Mouse (Mus musculus) gastrocnemius, postnatal 25 days (tissue): ENCODE measurements at regions not wholly inside any gene's neighbourhood (a gene's known extent, or its start where the extent isn't known, plus 50 kb on each side); places are given as distances from the start of the nearest gene placed in this dataset.
"Not testable (repeated sequence)": the region's sequence is repeated elsewhere in the genome, so short reads cannot be mapped to it uniquely, and the experiment has no call there.

Experiments used
- DNase-seq: peaks from one replicate; pipeline ENCODE4 v3.0.0; 2022

DNA sequence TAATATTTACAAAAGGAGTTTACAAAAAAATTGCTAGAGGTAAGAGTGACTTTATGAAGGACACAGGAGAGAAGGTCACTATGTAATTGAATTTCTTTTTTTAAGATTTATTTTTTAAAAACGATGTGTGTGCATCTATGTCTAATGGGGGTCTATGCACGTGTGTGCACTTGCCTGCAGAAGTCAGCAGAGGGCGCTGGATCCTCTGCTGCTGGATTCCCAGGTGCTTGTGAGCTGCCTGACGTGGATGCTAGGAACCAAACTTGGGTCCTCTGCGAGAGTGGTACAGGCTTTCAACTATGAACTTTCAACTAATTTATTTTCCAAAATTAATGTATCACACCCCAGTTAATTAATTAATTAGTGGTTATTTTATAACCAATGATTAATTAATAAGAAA, 85.0 kb downstream of the Glrx3 start:
- DNase-seq, result no peak

DNA sequence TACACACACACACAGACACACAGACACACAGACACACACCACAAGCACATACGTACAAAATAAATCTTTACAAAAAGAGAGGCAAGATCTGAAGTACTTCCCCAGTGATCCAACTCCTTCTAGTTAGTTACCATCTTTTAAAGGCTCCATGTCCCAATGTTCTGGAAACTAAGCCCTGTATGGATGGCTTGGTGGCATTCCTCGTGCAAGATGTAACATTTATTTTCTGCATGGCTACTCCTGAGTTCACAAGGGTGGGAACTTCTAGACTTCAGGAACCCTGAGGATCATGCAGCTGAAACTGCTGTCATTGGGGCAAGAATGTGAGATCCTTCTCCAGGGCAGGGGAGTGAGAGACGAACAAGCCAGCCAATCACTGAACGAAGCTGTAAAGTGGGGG, 96.1 kb downstream of the Glrx3 start:
- DNase-seq, result no peak

DNA sequence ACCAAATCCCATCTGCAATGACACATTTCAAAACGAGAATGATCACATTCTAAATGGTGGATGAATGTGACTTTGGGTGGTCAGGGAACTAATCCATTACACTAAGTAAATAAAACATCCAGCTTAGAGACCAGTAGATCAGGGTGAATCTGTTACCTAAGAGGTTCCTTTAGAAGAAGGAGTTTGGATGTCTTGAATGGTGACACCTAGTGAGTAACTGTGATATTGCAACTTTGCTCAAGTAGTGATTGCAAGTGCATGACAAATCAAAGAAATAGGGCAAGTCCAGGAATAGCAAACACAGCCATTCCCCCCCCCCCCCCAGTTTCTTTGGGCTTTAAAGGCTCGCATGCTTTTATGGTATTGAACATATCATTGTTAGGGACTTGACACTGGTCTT, 112.6 kb downstream of the Glrx3 start:
- no peak for DNase-seq

DNA sequence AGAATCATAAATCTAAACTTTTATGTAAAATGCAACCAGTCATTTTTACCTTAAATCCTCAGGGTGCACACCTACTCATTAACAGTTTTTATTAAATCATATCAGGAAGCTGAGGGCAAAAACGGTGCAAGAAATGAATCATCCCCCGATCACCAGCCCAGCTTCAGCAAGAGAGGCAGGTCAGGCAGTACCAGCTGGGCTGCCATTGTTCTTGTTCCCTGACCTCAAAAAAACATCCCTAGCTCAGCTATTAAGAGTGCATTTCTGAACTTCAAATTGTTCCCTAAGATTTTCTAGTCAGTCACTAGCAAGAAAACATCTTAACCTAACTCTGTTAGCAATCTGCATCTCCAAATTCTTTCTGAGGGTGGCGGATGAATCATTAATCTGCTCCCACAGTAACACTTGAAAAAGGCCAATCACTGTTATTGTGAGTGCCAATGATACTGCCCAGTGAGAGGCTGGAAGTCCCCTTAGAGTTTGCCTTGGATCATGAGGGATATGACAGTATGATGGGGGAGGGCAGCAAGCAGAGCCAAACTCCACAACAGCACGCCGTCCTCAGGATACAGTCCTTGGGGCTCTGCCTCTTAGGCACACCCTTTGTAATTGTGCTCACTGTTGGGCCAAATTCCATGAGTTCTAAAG, 115.3 kb downstream of the Glrx3 start:
- no peak for DNase-seq

DNA sequence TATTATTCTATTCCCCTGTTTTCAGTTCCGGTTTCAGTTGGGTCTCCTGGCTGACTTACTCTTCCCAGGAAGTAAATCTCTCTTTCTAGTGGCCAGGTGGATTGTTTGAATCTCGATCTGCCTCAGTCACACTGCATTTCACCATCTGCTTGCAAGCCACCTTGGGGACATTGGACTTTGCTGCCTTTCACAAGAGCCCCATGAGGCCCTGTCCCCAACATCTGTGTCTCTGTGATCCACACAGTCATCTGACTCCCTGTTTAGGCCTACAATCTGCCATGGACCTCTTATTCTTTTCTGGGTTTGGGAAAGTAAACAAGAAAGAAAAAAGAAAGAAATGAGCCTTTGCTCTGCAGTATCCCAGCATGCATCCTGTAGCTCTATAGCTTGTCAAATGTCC, 118.1 kb downstream of the Glrx3 start:
- no peak for DNase-seq

DNA sequence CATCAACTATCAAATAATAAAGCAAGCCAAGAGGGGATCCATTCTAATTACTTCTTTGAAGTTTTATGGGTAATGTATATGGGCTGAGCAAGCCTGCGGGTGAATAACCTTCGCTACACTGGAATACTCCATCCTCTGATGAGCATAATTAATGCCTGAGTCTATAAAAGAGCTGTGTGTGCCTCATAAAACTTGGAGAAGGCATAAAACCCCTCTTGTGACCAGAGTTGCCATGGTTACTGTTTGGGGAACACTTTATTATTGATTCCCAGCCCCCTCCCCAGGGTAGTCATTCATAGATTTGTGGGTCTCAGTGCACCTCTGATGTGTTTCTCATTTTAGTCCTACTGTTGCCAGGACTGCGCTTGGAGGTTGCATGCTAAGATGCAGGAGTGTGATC, 120.0 kb downstream of the Glrx3 start:
- DNase-seq, result no peak

DNA sequence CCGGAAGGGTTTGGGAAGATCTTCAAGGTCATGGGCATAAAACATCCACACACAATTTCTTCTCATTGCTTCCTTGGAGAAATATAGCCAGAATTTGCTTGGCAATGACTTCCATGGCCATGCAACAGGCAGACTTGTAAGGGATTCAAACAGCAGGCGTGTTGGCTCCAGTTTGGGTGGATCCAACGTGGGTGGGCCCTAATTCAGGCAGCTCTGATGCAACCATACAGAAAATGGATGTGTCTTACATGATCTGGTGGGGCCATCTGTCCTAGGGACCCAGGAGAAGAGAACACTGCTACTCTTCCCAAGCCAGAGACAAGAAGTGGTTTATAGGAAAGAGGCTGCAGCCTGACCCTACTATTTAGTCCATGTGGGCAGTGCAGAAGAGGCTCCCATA, 121.5 kb downstream of the Glrx3 start:
- no peak for DNase-seq

DNA sequence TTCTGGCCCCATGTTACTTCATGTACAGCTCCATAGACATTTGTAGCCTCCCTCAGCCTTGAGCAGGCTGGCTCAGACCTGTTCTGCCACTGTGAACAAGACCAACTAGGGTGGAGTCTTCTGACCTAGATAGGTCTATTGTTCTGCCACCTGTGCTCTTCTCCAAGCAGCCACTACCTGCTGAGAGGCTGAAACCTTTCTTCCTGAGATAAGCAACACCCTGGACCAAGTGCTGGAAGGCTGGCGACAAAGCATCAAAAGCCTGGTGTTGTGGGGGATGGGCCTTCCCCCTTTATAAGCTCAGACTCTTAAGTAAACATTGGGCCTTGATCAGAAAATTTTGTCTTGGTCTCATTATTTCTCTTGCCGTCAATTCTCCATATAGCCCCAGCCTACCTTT, 132.8 kb downstream of the Glrx3 start:
- DNase-seq, result no peak

DNA sequence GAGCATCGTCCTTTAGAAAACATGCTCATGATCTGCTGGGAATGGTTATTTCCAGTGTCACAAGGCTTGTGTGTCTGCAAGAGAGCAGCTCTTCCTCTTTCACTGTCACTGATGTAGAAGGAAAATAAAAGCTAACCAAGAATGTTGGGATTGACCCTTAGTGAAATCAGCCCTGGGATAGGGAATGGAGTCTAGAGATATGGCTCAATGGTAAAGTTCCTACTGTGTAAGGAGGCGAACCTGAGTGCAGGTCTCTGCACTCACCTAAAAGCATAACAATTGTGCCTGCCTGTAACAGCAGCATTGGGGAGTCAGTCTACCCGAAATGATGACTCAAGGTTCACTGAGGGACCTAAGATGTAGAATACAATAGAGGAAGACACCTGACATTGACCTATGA, 138.1 kb downstream of the Glrx3 start:
- DNase-seq, result no peak

DNA sequence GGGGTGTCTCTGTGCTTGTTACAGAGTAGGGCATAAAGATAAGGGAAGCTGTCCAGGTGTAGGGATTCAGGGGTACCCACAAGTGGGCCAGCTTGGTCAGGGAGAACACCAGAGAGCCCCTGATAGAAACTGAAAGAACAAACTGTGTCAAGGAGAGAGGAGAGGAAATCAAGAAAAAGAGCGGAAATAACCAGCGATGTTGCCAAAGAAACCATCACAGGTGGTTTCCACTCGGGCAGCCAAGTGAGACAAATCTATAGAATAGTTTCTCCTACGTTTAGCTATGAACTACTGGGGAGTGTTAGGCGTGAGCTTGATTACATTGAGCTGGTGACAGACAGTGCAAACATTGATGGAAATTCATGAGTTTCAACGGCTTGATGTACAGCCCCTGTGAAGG, 138.8 kb downstream of the Glrx3 start:
- no peak for DNase-seq

DNA sequence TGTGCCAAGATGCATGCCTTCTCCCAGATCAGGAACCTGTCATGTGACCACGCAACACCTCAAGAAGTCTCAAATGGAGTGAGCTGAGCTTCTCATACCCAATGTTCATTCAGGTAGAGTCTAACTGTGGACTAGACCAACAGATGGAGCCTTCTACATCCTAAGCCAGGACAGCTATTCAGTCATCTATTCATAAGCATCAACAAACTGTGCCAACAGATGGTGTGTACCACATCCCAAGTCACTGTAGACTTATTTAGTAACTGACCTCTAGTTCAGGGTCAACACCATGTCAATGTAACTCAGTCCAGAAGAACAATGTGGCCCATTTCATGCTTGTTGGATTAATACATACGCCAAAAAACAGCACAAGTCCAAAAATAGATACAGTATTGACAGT, 146.1 kb downstream of the Glrx3 start:
- no peak for DNase-seq

DNA sequence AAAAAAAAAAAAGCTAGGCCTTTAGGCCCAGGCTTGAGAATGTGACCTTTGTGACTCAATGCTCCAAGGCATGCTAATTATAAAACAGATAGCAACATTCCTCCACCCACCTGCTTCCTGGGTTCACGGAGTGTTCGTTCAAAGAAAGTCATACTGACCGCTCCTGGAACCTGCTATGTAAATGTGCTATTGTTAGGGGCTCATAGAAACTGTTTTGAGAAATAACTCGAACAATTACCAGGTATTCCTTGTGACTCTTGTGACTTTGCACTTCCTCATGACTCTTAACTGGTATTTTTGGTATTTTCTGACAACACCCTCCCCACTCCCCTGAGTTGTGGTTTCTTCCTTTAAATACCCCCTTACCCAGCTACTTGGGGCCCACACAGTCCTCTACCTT, 147.5 kb downstream of the Glrx3 start:
- not testable (repeated sequence) for DNase-seq

DNA sequence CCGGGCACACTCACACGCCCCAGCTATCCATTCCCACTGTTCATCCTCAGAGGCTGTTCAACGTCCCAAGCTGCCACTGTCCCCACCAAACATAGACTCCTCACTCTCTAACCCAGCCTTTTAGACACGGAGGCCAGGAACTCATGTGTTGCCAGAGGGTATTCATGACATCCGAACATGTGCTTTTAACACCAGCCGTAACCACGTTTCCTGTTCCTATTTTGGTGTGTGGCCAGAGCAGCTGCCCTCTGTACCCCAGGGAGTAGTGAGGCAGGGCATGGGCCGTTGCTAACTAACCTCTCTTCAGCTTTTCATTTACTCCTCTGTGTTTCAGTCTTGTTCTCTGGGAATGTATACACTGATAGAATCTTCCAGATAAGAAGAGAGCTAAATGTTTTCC, 156.2 kb downstream of the Glrx3 start:
- peak; percentile 35 for DNase-seq

DNA sequence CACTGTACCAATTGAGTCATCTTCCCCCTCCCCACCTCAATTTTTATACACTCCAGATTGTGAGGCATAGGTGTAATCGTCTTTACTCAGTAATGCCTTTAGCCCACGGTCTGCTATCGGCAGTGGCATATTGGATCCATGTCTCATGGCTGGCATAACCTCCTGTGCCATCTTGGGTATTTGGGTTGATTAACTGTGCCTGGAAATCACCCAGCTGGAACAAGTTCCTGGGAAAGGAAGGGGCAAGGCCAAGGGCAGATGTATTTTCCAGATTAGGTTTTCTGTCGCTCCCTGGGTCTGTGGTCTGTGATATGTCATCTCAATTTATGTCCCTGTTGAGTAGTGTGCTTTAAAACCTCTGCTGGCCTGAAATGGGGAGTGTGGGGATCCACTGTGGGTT, 158.2 kb downstream of the Glrx3 start:
- DNase-seq, result no peak

DNA sequence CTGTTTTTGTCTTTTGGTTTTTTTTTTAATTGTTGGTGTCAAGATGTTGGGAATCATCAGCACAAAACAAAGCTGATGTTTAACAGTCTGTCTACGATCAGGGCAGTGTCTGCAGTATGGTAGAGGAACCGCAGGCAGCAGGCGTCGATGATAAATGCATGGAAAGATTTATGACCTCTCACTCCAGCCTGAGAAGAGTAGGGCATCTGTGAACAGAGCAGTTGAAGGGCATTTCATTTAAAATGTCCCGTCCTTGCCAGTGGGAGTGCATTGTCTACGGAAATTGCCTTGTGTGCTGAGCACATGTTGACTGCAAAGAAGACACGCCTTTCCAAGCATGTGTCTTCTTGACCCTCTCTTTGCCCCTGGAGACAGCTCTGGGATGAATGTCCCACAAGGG, 158.7 kb downstream of the Glrx3 start:
- DNase-seq, result no peak

DNA sequence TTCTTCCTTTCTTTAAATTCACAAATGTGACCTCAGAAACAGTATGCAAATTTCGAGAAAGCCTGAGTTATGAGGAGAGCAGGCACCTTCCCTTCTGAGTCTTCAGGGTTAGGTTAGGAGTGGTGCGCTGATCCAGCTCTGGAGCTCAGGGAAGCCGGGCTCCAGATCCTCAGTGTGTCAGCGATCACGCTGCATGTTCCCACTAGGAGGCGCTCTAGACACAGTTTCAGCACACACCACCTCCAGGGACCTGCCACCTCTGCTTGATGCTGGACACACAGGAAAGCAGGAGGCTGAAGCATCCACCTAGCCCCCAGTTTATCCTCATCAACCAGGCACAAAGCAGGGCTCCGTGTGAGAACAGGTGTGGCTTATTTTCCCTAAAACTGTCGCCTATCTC, 165.6 kb downstream of the Glrx3 start:
- no peak for DNase-seq

DNA sequence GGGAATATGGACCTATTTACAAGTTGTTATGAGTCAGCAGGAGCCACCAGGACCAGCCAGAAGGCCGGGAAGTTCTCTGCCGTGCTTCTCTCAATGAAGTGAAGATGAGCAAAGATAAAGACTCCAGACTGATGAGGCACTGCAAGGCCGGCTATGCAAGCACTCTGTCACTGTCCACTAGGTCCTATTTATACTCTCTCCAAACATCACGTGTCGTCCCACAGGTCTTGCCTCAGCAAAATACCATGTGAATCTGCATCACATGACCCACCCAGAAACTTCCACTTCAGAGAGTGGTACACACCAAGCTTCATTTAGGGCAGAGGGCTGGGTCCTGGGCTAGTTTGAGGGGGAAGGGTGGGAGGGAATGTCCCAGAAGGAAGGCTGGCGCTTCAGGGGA, 172.3 kb downstream of the Glrx3 start:
- no peak for DNase-seq

DNA sequence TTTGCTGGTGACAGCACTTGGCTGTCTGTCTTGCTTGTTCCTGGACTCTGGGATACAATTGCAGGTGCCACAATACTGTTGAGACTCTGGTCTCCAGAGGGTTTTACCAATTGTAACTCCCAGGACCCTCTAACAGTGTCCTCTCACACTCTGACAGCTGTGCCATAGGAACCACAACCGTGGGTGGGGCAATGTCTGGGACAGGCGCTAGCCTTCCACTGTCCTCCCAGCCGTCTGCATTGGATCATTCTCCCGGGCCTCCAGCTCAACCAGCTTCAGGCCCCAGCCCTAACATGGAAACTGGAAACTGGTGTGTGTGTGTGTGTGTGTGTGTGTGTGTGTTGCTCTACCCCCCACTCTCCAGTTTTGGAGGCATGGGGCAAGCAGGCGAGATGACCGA, 173.9 kb downstream of the Glrx3 start:
- DNase-seq, result no peak

DNA sequence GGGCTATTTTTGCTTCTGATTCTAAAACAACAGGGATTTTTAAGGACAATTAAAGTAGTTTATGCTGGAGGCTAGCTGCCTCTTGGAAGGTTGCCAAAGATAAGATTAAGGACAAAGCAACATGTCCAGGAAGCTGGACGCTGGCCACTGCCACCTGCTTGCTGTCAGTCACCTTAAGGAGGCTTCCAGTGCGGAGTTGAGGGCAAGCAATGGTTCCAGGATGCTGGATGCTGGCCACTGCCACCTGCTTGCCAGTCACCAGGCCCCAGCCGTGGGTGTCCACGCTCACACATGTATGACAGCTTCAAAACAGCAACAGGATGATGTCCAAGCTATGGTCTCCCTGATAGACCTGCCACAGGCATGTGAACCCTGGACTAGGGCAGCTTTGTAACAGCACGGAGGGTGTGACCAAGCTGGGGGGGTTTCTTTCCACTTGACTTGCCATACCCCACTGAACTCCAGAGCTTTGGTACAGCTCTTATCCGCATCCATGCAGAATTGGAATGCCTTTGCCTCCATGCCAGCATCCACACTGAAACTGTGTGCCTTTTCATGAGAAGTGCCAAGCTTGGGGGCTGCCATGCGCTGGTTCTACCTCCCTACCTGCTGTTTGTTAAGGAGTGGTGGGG, 174.6 kb downstream of the Glrx3 start:
- no peak for DNase-seq

DNA sequence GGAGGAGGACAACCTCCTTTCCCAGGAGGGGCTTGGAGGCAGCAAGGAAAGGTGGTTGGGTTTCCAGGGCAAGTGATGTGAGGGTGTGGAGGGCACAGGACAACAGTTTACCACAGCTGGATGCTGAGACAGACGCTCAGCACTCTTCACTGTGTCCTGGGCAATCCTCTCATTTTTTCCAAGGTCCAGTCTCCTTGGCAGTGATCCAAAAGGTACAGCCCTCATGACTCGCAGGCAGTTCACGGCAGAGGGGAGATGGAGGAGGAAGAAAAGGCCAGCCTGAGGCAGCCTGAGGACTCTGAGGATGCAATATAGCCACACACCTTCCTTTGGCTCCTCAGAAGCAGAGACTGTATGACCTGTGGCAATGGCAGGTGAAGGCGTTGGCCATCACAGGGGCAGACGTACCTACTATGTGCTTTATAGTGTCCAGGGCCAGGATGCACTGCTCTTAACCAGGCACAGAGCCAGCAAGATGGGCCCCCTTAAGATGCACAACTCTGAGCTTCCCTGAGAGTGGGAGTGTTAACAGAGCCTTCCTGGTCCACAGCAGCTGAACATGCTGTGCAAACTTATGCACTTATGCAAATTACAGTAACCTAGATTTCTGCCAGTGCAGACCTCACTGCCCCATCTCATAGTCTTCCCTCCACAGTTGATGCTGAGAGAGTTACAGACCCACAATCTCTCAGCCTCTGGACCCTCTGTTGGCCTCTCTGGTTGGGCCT, 181.2 kb downstream of the Glrx3 start:
- DNase-seq, result no peak

DNA sequence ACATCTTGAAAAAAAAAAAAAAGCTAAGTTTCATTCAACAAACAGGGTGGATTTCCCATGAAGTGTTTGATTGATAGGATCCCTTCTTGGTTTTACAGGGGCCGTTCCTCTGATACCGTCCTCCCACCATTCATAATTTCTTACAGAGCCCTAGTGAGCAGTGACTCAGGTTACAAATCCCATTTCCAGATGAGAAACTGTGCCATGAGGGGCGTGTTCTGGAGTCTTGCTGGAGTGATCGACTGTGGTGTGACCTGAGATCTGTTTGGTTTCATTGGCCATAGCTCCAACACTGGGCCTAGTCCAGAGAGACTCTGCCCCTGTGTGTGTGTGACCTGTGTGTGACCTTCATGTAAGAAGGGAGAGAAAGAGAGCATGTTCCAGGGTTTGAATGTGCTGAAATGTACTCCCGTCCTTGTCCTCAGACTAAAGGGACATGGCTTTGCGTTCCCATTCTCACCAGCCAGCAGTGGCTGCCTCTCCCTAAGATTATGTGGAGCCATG, 181.9 kb downstream of the Glrx3 start:
- no peak for DNase-seq

DNA sequence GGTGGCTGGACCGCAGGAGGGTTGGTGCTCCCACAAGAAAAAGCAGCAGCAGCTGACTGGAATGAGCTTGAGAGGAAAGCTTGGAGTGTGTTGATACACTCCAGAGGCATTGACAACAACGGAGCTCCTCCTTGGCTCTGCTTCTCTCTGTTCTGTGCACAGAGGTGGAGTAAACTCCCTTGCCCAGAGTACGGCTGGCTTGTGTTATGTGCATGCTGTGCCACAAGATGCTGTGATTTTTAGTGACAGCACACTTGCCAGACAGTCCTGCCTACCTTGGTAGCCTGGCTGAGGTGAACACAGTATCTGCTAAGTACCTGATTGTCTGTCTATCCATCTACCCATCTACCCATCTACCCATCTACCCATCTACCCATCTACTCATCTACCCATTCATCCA, 190.9 kb downstream of the Glrx3 start:
- DNase-seq, result no peak

DNA sequence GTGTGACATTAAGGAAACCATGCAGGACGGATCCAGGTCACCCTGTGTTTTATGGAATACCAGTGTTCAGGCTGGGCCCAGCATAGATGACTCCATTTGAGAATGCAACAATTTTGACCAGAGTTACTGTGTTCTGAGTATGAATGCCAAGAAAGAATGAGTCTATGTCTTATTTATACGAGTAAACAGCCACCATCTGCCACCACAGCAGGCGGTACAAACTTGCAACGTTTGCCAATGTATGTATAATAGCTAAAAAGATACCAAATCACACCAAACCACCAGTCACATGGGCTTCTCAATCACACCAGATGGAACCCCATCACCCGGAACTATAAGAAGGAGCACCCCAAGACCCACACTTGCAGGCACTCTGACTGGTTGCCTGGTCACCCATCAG, 192.1 kb downstream of the Glrx3 start:
- DNase-seq, result no peak

DNA sequence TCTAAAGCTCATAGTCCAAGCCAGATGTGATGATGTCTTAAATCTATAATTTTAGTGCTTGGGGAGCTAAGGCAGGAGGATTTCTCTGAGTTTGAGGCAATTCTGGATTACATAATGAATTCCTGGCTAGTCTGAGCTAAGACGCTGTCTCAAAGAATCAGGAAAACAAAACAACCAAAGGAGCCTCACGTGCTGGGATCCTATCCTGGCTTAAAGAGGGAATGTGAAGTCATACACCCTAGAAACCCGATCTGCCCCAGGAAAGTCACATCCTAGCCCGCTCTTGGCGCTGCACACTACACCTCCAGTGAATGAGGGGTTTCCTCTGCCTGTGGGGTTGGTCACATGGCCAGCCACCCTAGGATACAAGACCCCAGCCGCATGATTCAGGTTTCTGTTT, 211.2 kb downstream of the Glrx3 start:
- no peak for DNase-seq
